Mouse (Mus musculus): ENCODE measurements around the gene Tspan14.

DNA sequence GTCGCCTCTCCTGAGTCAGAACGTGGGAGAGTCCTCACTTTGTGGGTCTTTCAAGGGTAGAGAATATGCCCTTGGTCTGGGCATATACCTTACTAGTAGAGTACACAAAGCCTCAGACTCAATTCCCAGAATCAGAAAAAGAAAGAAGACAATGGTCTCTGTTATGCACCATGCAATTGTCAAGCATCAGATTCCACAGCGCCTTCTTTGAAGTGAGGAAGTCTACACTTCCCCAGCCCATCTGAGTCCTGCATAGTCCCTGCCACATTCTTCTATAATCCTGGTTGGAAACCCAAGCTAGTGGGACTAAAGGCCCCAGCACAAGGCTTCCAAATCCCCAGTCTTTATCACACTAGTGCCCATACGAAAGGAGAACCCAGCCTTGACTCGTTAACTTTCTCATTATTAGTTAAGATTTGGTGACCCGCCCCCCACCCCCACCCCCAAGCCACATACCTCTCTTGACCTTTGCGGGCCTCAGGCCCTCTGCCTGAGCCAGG lies 74.2 kb downstream of the Tspan14 start:
- TF ChIP-seq ZNF384 (IDR thresholded peaks at IDR 0.05; ENCODE audit: low read depth, low read length) = no peak
- no peak for TF ChIP-seq ZC3H11A (IDR thresholded peaks at IDR 0.05; ENCODE audit: borderline replicate concordance, low read depth, low read length)

Measured in ES-E14 (cell line).